Mouse (Mus musculus): ENCODE results near the gene Ankrd49. TPM values are rescaled to one million over a fixed set of nuclear protein-coding genes. Genes with fewer than 3 reads are reported as not detected.

Gene Ankrd49
- total RNA-seq (2018; cell fraction: chromatin; rRNA removed) = 10 to 100 TPM; 13.3 to 50.5 (median 31.0) TPM
- 10 to 100 TPM in 25 of 26 experiments, 1 to 10 TPM in 1; 9.9 to 20.8 (median 17.3) TPM for total RNA-seq (2018; cell fraction: cytosol; rRNA removed)
- total RNA-seq (2018; cell fraction: nucleus; rRNA removed) = 10 to 100 TPM; 15.1 to 68.0 (median 35.1) TPM
- 16.6 to 22.0 TPM (median 20.0 TPM) in 3 replicates for polyA plus RNA-seq (2018)

DNA sequence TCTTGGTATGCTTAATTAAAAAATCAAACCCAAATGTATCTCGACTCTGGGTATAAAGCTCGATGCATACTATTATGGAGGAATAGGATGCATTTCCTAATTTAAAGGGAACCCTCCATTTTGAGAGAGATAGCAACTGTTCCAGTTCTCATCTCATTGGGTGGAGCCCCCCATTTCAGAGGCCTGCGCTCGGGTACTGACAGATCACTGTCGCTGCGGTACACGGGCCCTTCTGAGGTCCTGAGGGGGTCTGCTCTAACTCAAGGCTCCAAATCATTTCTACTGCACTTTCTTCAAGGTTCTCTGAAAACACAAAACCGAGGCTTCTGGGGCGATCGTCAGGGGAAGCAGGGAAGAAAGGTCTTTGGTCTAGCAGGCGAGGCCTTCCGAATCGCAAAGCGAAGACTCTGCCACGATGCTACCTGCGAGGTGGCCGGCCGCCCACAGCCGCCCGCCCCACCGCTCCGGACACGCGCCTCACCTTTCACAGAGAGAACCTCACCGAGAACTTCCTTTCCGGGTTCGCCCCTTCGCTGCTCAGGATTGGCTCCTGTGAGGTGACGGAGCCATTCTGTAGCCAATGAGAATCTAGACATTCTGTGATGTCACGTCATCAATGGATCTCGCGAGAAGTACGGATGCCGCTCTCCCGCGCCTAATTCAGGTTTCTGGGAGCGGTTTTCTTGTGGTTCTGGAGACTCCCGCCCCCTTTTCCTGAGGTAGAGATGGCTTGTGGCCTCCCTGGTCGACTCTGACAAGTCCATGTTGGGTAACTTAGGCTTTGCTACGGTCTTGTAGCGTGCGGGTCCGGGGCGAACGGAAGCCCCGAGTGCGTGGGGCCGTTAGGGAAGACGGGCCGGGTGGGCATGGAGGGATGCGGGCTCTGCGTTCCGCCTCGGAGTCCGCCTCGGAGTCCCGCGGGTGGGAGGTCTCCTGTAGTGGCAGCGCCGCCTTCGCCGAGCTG is at the start of gene Ankrd49, which contains the start of gene Mre11a:
Ankrd49 (minus strand) TSS at position 818 of the 964 bp plus-strand sequence.
Mre11a (plus strand) TSS at position 616 of the 964 bp plus-strand sequence.
- H3K79me2 ChIP-seq (ENCODE audit: inconsistent target) = peaks cover 38% of the 10 kb centered on the region
- H3K27ac ChIP-seq = peak within 1 kb of the TSS; percentile 72
- under 1% methylated on average over 62 of the region's 62 CpGs for WGBS (ENCODE audit: missing documents)
- peaks cover 39% of the 10 kb centered on the region for H3K36me3 ChIP-seq (ENCODE audit: inconsistent target)
- peak within 1 kb of the TSS; percentile 97 for H3K4me3 ChIP-seq (ENCODE audit: inconsistent target)

DNA sequence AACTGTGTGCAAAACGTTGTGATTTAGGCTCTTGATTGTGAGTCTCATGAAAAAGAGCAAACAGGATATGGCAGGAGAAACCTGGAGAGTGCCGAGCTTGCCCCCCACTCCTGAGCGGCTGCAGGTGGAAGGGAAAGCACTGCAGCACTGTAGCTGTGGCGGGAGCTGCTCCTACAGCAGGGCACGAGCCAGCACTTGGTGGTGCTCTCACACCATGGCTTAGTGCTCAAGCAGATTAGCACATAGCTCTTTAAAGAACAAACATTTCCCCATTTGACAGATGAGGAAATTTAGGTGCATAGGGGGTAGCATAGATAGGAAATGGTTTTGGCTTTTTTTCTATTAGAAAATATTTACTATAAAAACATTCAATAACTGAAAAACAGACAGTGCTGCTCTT is 47.4 kb upstream of the Ankrd49 start:
- Histone ChIP-seq H3K79me2 (ENCODE audit: inconsistent target) (no peaks in the 10 kb centered on the region), H3K4me3 (ENCODE audit: inconsistent target) (no peak overlapping the region), H3K27ac (no peak overlapping the region), H3K36me3 (ENCODE audit: inconsistent target) (peaks cover 6% of the 10 kb centered on the region; the same call in 1 of the 2 replicates)
- 86% methylated on average over 5 of the region's 5 CpGs for WGBS (ENCODE audit: missing documents)

DNA sequence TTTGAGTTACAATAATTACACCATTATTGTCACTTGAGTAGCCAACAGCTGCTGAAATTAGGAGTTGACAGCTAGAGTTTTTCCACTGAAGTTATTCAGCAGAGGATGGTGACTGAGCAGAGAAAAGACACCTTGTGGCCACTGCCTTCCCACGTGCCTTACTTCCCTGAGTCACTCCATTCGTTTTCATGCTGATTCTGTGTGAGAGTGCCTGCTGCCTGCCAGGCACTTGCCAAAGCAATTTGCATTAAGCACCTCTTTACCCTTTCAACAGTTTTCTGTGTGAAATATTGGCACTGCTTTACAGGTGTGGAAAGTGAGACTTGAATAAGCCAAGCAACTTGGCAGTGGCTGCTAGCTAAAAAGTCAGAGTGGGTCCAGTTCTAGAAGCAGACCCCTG is 43.2 kb upstream of the Ankrd49 start:
- Histone ChIP-seq H3K79me2 (ENCODE audit: inconsistent target) (no peaks in the 10 kb centered on the region), H3K27ac (no peak overlapping the region), H3K4me3 (ENCODE audit: inconsistent target) (no peak overlapping the region), H3K36me3 (ENCODE audit: inconsistent target) (peaks cover 17% of the 10 kb centered on the region; the same call in 1 of the 2 replicates)
- WGBS (ENCODE audit: missing documents) = 95% methylated on average over 2 of the region's 2 CpGs

DNA sequence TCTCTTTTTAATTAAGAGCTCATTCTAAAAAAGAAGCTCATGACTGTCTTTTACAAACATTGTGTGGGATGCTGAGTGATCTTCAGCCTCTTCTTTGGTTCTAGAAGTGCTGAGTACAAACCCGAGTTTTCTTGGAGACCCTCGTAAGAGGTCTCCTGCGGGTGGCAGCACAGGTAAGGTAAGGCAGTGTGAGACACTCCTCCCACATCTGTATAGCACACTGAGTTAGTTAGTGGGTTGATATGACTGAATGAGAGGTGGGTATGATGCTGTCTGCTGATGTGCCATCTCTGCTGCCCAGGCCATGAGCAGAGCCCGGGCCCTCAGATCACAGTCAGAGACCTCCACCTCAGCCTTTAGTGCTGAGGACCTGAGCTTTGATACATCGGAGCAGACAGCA is 40.2 kb upstream of the Ankrd49 start:
- no peaks in the 10 kb centered on the region for H3K79me2 ChIP-seq (ENCODE audit: inconsistent target)
- 96% methylated on average over 4 of the region's 5 CpGs for WGBS (ENCODE audit: missing documents)
- no peak overlapping the region for H3K27ac ChIP-seq
- H3K4me3 ChIP-seq (ENCODE audit: inconsistent target) = no peak overlapping the region
- H3K36me3 ChIP-seq (ENCODE audit: inconsistent target) = peaks cover 35% of the 10 kb centered on the region

DNA sequence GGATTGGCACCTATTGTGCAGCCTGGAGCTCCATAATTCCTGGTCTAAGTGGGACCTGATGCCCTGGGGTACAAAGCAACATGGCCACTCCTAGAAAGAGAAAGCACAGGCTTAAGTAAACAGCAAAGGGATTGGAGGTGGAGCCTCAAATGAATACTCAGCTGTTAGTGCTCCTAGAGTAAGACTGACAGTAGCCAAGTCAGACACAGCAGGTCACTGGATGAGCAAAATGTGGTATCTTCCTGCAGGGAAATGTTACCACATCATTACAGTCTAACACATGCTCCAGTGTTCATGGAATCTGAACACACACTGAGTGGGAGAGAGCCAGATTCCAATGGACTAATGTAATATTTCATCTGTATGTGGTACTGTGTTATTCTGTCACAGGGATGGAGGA is 36.7 kb upstream of the Ankrd49 start:
- Histone ChIP-seq H3K4me3 (ENCODE audit: inconsistent target) (no peak overlapping the region), H3K79me2 (ENCODE audit: inconsistent target) (no peaks in the 10 kb centered on the region), H3K27ac (no peak overlapping the region), H3K36me3 (ENCODE audit: inconsistent target) (peaks cover 58% of the 10 kb centered on the region)

DNA sequence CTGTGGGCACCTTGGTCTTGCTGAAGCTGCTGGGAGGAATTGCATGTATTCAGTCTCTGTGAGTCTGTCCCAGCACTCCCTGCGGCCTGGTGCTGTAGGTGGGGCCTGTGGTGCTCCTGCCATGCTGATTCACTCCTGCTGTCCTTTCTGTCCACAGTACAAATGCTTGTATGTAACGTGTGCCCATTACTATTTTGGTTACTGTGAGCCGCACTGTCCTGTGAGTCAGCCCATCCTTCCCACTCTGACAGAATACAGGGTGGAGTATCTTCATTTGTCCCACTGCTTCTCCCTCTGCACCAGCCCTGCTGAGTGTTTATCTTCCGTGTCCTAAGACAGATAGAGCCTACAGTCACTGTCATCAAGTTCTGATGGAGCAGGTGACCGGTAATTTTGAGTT is 25.5 kb upstream of the Ankrd49 start:
- H3K36me3 ChIP-seq (ENCODE audit: inconsistent target) = peaks cover 38% of the 10 kb centered on the region
- no peaks in the 10 kb centered on the region for H3K79me2 ChIP-seq (ENCODE audit: inconsistent target)
- 96% methylated on average over 5 of the region's 5 CpGs for WGBS (ENCODE audit: missing documents)
- H3K4me3 ChIP-seq (ENCODE audit: inconsistent target) = no peak overlapping the region
- no peak overlapping the region for H3K27ac ChIP-seq

DNA sequence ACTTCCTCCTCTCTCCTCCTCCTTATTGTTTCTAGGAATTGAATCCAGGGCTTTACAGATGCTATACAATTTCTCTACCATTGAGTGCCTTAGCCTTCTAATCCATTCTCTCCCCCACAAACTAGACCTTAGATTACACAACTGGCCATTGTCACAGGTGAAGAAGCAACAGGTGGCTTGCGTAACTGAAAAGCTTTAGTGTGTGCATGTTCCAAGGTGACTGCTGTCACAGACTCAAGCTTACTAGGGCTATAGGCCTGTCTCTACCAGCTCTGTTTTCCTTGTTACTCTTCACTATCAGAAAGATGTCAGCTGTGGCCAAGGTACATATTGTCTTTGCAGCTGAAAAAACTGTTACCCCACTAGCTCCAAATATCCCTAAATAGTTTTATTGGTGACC is 22.1 kb upstream of the Ankrd49 start:
- H3K79me2 ChIP-seq (ENCODE audit: inconsistent target) = no peaks in the 10 kb centered on the region
- H3K36me3 ChIP-seq (ENCODE audit: inconsistent target) = peaks cover 30% of the 10 kb centered on the region
- 100% methylated on average over 1 of the region's 1 CpGs for WGBS (ENCODE audit: missing documents)
- H3K27ac ChIP-seq = no peak overlapping the region
- H3K4me3 ChIP-seq (ENCODE audit: inconsistent target) = no peak overlapping the region

DNA sequence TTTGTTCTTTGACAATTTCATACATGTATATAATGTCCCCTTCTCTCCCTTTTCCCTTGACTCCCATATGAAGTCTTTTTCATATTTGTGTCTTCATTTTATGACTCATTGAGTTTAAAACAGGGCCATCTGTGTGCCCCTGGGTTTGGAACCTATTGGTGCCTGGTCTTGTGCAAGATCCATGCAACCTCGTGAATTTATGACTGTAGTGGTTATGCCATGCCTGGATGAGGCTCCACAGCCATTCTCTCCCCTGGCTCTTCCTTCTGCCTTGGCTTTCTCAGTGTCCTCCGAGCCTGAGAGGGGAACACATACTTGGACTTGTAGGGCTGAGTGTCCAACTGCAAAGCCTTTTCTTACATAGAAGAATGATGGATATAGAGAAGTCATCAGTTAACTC is 21.1 kb upstream of the Ankrd49 start:
- H3K27ac ChIP-seq = no peak overlapping the region
- H3K36me3 ChIP-seq (ENCODE audit: inconsistent target) = peaks cover 30% of the 10 kb centered on the region
- no peaks in the 10 kb centered on the region for H3K79me2 ChIP-seq (ENCODE audit: inconsistent target)
- WGBS (ENCODE audit: missing documents) = 74% methylated on average over 2 of the region's 2 CpGs
- H3K4me3 ChIP-seq (ENCODE audit: inconsistent target) = no peak overlapping the region

DNA sequence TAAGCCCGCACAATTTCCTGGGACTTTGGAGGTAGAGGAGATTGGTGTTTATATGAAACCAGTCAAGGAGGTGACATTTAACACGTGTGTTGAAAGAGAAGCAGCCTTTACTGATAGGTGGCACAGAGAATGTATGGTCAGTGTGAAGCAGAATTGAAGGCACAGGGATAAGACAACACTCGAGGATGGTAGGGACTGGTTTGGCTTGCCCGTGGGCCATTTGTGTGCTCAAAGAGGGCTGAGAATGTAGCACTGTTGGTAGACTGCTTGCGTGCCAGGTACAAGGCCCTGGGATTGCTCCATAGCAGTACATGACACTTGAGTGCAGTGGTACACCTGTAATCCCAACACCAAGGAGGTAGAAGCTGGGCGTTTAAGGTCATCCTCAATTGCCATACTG is 2.7 kb upstream of the Ankrd49 start:
- Histone ChIP-seq H3K27ac (no peak overlapping the region), H3K79me2 (ENCODE audit: inconsistent target) (peaks cover 38% of the 10 kb centered on the region), H3K36me3 (ENCODE audit: inconsistent target) (peaks cover 33% of the 10 kb centered on the region; the same call in 1 of the 2 replicates), H3K4me3 (ENCODE audit: inconsistent target) (no peak overlapping the region)
- WGBS (ENCODE audit: missing documents) = 92% methylated on average over 6 of the region's 6 CpGs

DNA sequence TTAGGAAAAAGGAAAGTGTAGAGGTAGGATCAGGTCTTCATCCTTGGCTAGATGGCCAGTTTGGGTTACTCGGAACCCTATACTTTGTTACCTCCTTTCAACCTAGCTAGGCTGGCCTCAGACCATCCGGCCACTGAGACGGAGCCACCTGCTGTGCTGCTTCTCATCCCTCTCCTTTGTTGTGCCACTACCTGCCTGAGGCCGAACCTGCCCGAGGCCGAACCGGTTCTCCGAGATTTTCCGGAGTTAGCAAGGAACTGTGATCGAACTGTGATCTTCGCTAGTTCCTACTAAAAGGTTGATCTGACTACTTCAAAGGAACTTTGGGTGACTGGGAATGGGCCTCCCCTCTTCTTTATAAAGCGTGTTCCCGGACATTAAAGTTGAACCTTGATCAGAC is 6.3 kb downstream of the Ankrd49 start:
- 97% methylated on average over 13 of the region's 13 CpGs for WGBS (ENCODE audit: missing documents)
- Histone ChIP-seq H3K79me2 (ENCODE audit: inconsistent target) (peaks cover 5% of the 10 kb centered on the region; the same call in 1 of the 2 replicates), H3K27ac (no peak overlapping the region), H3K4me3 (ENCODE audit: inconsistent target) (no peak overlapping the region), H3K36me3 (ENCODE audit: inconsistent target) (peaks cover 20% of the 10 kb centered on the region)

DNA sequence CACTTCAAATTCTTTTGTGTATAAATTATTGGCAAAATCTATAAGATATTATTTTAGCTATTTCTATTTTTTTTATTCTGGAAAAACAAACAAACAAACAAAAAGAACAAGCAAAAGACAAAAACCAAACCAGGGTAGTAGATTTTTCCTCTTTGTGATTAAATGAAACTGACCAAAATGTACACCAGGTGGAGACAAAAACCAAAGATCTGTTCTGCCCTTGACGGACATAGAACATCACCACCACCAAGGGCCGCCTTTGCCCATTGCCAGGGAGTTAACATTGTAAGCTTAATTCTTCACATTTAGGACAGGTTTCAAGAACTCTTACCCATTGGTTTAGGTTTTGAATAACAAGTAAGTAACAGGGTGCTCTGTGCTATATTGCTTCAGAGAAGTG is 10.8 kb downstream of the Ankrd49 start:
- Histone ChIP-seq H3K36me3 (ENCODE audit: inconsistent target) (no peaks in the 10 kb centered on the region), H3K79me2 (ENCODE audit: inconsistent target) (no peaks in the 10 kb centered on the region), H3K27ac (no peak overlapping the region), H3K4me3 (ENCODE audit: inconsistent target) (no peak overlapping the region)
- whole genome bisulfite sequencing (ENCODE audit: missing documents) = 27% methylated on average over 2 of the region's 2 CpGs

DNA sequence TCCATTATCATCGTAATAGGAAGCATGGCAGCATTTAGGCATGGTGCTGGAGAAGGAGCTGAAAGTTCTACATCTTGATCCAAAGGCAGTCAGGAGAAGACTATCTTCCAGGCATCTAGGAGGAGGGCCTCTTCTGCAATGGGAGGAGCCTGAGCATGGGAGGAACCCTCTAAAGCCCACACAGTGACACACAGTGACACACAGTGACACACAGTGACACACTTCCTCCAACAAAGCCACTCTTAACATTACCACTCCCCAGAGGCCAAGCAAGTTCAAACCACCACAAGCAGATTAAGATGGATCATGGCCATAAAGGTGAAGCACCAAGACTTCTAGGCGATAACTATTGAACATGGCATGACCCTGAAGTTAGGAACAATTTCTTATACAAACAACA is 12.6 kb downstream of the Ankrd49 start:
- H3K4me3 ChIP-seq (ENCODE audit: inconsistent target) = no peak overlapping the region
- WGBS (ENCODE audit: missing documents) = 94% methylated on average over 2 of the region's 2 CpGs
- no peak overlapping the region for H3K27ac ChIP-seq
- H3K79me2 ChIP-seq (ENCODE audit: inconsistent target) = no peaks in the 10 kb centered on the region
- no peaks in the 10 kb centered on the region for H3K36me3 ChIP-seq (ENCODE audit: inconsistent target)

DNA sequence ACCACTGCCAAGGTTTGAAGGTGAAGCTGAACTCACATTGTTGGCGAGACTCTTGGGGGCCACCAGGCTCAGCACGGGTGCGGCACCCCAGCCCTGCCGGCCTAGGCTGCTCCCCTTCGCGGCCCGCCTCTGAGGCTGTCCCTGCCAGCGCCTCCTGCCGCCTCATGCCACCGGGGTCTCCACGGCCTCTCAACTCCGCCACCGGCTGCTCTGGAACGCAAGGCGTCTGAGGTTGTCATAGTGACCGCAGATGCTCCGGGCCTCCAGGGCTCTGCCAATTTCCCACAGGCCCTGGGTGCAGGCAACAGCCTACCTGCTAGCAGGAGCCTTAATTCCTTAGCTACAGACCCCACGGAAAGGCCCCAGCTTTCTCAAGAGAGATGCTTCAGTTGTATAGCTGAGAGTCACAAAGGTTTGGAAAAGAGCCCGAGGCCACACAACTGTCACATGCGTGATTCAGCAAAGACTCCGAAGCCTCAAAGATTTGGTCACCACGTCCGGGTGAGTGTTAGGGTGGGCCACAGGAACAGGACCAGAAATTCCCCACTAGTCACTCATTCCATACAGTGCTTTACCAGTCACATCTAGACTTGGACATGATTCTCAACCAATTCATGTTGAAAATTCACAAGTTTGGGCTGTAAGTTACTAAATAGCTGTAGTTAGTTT is 13.7 kb downstream of the Ankrd49 start, which contains the start of gene 1700012B09Rik:
1700012B09Rik (minus strand) TSS at position 228 of the 669 bp plus-strand sequence.
- Histone ChIP-seq H3K36me3 (ENCODE audit: inconsistent target) (no peaks in the 10 kb centered on the region), H3K79me2 (ENCODE audit: inconsistent target) (no peaks in the 10 kb centered on the region), H3K4me3 (ENCODE audit: inconsistent target) (no peak within 1 kb of the TSS), H3K27ac (no peak within 1 kb of the TSS)
- WGBS (ENCODE audit: missing documents) = 37% methylated on average over 21 of the region's 23 CpGs

DNA sequence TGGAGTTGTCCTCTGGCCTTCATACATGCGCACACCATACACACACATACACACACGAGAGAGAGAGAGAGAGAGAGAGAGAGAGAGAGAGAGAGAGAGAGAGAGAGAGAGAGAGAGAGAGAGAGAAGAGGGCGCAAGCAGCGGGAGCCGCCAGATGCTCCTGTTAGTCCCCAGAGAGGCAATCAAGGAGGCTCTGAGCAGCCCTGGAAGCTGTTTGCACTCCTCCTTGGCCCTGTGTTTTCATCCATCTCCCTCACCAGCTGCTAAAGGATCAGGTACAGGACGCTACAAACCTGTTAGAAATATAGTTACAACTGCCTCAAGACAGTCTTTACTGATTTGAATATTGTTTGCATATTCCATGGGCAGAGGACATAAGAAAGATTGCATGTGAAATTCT is 14.8 kb downstream of the Ankrd49 start:
- H3K79me2 ChIP-seq (ENCODE audit: inconsistent target) = no peaks in the 10 kb centered on the region
- WGBS (ENCODE audit: missing documents) = 83% methylated on average over 5 of the region's 6 CpGs
- H3K27ac ChIP-seq = no peak overlapping the region
- H3K36me3 ChIP-seq (ENCODE audit: inconsistent target) = no peaks in the 10 kb centered on the region
- H3K4me3 ChIP-seq (ENCODE audit: inconsistent target) = no peak overlapping the region

DNA sequence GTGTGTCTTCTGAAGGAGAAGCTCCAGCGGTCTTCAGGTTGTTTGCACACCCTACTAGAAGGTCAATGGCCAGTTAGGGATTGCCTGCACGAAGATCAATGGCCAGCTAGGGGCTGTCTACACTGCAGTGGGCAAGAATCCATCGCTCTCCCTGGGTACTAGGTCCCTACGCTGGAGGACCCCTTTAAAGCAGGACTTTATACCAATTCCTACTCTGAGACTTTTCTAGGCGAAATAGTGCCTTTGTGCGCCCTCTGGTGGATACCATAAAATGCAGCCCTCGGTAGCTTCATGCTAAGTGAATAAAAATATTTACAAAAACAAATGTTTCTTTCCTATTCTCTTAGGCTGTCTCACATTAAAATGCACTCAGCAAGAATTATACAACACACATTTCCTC is 19.9 kb downstream of the Ankrd49 start:
- H3K4me3 ChIP-seq (ENCODE audit: inconsistent target) = no peak overlapping the region
- 18% methylated on average over 7 of the region's 7 CpGs for WGBS (ENCODE audit: missing documents)

More for the DNA sequence above, 19.9 kb downstream of the Ankrd49 start:
- no peak overlapping the region for H3K27ac ChIP-seq
- H3K79me2 ChIP-seq (ENCODE audit: inconsistent target) = no peaks in the 10 kb centered on the region
- no peaks in the 10 kb centered on the region for H3K36me3 ChIP-seq (ENCODE audit: inconsistent target)
